Mouse (Mus musculus) gastrocnemius, postnatal 4 days (tissue): ENCODE data around the gene Col4a2. TPM values are rescaled to one million over a fixed set of nuclear protein-coding genes. Genes with fewer than 3 reads are reported as not detected.

Experiments used
- DNase-seq, 2 experiments: peaks; one replicate each; pipeline ENCODE4 v3.0.0; 2021 to 2022; ENCODE audit warnings: low spot score in 2 of 2, mixed read lengths in 2 of 2
- total RNA-seq, 2 experiments: library from RNA; stranded (reverse); gene quantifications; 2 replicates each; pipeline ENCODE4 v1.2.3; 2021

The Col4a2 gene
- total RNA-seq, 2 experiments from 2014 or later, result 480 to 481 TPM

DNA sequence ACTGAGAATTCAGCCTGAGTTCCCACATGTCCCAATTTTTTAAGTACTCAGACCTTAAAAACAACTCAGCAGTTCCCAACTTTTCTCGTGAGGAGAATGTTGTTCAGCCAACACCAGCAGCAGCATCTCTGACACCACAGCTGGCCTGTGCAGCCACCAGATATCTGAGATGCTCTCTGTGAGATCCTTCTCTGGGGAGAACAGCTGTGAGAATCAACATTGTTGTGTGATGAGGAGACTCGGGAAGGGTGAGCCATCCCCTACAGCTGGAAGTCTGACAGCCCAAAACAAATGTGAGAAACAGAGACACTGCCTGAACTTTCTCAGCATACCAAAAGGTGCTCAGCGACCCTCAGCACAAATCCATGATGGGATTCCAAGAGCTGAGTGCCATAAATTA is 20.0 kb upstream of the Col4a2 start:
- no peak for DNase-seq

DNA sequence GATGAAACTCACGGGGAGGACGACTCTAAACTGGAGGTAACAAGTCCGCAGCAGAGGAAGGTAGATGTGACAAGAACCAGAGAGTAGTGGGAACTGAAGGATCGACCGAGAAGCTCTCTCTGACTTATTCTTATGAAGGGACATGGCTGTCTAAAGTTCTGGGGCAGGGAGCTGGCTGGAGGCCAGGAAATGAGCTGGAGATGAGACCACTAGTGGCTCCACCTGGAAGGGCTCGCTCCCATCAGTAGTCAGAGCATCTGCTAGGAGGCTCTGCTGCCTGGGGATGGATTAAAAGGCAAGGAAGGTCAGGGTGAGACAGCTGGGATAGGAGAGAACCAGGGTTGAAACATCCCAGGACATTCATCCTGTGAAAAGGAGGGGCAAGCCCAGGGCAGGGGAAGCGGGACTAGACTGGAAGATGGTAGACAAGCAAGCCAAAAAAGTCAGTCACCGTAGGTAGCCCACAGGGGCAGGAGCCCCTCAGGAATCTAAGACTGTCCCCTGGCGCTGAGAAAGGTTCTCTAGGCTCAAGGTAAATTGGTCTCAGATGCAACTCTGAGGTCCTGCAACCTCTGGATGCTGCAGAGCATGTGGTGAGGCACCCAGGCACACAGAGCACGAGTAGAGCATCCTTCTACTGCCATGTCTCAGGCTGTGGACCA is 16.2 kb upstream of the Col4a2 start:
- DNase-seq, result no peak

DNA sequence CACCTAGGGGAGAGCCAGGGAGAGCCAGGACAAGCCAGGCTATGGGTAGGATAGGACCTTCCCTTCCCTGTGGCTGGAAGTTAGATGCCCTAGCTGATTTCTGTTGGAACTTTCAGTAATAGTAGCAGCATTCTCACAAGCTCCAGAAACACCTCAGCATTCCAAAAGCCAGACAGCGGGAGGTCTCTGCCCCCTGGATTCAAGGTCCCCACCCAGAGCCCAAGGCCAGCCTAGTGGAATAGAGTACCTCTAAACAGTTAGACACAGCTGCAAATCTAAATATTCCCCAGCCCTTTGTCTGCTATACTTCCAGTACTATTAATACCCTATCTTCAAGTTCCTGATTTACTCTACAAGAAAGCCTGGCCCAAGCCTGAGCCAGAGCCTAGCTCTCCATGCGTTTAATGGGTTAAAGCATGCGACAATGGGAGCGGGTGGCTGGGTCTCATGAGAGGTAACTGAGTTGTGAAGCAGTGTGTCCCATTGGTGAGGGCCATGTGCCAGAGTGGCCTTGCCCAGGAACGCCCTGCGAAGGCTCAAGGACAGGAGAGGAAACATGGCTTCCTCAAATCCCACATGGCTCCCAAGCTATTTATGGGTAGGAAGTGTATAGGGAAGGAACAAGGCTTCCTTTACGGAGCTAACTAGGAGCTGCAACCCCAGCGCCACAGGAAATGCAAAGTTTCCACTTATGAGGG is 15.3 kb upstream of the Col4a2 start:
- no peak for DNase-seq

DNA sequence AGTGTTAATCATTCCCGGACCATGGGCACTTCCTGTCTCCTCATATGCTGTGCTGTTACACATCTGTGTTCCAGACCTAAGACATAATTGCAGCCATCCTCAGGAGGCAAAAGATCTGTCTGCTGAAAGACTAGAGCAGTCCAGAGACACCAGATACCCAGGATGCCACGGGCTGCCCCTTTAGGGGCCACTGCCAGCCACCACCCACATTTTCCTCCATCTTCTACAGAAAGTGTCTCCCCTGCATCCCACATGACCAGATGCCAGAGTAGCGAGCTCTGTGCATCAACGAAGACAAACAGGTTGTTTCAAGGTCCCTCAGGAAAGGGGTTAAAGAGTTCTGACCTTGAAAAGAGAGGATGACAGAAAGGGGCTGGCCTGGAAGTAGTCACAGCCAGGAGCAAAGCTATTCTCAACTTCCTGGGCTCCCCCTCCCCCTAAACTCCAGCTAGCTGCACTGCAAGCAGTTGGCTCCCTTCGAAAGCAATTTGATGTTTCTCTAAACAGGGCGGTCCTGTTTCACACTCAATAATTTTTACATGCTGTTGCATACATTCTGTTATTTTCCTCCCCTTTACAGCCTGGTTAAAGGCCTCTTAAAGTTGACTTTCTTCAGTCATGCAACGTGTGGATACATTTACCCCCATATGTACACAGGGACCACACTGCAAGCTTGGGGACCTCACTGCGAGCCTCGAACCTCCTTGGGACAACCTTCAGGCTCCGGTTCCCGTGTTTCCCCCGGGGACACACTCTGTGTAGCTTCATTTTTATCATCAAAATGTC is 13.9 kb upstream of the Col4a2 start:
- DNase-seq, result no peak

DNA sequence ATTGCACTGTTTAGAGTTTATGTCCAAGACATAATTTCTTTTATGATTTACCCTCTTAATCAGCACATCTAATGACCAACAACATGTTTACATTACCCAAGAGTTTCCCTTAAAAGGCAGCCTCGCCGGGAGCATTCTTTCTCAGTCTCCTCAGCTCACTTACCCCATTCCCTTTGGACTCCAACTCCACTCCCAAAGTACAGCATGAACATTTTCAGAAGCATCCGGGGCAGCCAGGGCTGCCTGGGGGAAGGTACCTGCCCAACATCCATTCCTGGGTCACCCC is 13.3 kb upstream of the Col4a2 start:
- no peak for DNase-seq

DNA sequence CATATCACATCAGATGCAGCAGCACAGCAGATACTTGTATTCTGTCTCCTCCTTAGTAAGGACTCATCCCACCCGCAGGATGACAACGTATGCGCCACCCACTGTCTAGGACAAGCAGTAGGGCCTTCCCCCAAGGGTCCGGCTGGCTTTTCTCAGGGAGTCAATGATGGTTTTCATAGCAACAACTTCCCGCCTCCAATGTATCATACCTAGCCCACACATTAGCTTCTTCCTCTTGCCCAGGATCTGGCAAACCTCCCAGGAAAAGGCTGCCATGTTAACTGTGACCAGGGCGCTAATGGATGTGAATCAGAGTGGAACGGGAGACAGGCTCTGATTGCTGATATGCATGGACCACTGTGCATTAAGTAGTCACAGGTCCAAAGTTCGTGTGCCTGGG is 12.2 kb upstream of the Col4a2 start:
- no peak for DNase-seq

DNA sequence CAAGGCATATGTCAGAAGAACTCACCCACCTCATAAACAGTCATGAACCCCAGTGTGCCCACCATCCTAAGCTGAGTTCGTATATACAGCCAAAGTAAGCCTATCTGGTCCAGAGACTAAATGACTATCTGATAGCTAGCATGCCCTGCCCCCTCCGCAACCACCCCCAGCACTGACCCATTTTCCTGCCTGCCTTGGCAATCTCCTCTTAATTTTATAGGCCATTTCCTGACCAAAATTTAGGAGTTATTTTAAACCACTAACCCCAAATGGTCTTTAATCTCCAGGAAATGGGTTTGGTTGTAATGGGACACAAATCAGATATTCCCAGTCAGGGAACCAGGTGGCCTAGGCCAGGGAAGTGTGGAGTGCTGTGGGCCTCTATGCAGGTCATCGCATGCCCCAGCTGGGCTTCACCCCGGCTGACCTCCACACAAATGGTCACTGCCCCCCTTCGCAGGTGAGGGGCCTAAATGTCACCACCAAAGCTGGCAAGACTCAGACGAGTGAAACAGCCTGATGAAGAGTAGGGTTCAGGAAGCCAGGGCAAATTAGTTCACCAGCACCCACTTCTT is 8.5 kb upstream of the Col4a2 start:
- DNase-seq, result no peak

DNA sequence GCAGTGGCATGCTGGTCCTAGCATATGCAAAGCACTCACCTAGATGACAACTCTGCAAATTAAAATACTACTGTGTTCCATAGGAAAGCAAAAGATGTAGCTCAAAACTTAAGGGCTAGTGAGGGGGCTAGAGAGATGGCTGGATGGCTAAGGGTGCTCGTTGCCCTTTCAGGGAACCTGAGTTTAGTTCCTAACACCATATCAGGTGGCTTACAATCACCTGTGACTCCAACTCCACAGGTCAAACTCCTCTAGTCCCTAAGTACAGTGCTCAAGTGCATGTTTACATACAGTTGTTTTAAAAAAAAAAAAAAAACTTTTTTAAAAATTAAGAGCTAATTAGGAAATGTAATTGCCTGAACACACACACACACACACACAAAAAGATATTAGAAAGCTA is 7.1 kb upstream of the Col4a2 start:
- DNase-seq, result no peak

DNA sequence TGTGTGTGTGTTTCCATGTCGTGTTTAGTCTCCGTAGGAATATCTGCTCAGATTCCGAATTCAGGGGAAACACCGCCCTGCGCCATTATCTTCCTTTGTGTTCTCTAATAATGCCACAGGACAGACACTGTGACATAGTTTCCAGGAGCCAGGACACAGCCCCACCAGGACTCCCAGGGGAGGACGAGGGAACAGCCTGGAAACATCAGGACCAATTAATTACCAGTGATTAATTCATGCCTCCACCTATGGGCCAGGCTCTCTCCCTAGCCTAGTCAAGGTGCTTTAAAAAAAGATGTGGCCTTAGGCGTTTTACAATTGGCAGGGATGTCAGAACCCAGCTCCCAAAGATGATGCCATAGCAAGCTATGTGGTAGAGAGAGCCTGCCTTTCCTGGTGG is 5.2 kb upstream of the Col4a2 start:
- DNase-seq, result no peak

DNA sequence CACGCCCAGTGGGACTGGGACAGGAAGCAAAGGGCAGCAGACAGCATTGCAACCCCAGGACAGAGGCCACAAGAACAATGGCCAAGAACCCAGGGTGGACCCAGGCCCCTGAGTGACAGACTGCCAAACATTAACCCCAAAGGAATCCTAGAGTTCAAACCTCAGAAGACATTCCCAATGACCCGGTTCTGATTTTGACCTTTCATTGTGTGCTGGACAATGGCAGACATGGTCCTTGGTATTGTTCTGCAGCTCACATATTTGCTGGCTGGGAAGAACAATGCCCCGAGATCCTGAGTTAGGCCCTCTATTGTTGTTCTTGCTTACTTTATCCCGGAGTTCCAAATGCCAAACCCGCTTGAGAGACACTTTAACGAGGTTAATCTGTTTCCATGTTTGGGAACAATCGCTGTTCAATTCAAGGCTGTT is 4.0 kb upstream of the Col4a2 start:
- no peak for DNase-seq

DNA sequence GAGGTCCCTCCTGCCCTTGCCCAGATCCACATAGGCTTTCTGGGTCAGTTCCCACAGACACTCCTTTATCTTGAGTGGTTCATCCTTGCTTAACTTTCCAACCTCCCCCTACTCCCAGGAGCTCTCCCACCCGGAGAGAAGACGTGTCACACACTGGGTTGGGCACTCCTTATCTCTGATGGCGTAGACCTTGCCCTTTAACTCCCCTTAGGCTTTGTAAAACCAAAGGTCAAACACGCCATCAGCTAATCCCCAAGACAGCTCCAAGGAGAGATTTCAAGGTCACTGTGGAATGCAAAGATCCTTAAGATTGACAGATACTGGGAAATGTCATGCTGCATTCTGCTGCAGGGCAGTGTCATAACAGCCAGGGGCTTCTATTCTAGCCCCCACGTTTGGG is 3.4 kb upstream of the Col4a2 start:
- no peak for DNase-seq

DNA sequence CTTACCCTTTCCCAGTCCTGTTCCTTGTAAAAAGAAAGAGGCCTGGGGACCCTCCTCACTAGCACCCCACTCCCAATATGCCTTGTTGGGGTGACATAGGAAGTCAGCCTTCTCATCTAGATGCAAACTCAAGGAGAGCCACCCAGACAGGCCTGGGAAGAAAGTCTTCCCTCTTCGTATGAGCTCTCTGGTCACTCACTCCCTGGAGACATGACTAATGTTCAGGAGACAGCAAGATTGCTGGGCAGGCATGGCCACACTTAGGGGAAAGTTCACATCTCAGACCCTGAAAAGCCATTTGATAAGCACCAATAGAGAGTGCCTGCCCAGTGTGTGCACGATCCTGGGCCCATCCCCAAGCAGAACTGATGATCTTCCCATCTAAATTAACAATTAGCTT is 2.6 kb upstream of the Col4a2 start:
- DNase-seq, result no peak

DNA sequence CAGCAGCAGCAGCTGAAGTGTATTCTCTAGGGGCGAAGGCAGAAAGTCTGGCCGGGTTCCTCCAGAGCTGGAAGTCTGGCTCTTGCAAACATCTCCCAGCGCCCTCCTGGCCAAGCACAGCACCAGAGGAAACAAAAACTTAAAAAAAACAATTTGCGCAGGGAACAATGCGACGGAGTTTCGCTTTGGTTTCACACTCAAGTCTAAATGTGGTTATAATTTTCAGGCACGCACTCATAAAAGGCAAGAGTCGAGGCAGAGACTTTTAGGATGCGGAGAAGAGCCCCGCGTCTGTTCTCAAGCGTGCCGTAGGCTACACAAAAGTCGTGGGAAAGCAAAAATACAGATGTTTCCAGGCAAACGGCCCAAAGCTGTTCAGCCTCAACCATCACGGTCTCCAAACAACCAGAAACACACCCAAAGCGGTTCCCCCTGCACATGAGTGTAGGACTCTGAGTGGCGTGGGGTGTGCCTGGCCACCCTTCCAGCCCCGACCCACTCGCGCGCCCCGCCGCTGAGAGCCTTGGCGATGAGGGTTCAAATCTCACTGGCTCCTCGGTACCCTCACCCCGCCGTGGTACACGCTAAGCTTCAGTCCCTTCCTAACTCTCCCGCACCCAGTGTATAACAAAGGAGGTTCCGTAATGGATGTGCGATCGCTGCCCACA is 790 bp upstream of the Col4a2 start:
- DNase-seq, result peak in 1 of 2 experiments; percentile 69

DNA sequence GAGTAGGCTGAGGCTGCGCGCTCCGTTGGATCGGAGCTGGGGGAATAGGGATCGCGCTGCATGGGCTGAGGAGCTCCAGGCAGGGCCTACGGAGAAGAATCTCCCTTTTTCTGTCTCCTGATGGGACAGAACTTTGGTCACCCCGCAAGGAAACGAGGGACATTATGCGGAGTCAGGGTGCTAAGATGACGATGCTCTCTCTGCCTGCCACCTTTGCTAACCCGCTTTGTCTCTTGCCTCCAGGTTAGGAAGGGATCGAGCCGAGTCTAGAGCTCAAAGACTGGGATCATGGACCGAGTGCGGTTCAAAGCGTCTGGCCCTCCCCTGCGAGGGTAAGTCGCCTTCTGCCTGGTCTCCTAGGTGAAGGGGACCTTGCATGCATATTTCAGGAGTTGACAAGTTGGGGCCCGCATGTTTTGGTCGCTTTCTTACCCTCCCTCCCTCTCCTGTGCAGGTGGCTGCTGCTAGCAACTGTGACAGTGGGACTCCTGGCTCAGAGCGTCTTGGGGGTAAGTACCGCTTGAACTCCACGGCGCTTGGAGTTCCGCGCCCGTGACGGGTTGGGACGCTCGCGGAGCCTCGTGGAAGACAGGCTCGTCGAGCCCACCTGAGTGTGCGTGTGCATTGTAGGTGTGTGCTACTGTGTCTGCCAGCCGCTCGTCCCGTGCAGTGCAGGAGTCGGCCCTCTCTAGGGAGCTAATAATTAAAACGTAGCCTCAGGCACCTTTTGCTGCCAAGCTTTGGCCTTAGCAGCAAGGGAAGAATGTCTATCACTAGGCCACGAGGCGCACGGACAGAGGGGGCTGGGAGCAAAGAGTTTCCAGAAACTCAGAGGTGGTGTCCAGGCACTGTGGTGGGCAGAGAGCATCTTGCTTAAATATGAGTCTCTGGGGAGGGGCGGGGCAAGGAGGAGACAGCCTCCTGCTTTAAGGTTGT is 839 bp downstream of the Col4a2 start:
- peak in 1 of 2 experiments; percentile 42 for DNase-seq

DNA sequence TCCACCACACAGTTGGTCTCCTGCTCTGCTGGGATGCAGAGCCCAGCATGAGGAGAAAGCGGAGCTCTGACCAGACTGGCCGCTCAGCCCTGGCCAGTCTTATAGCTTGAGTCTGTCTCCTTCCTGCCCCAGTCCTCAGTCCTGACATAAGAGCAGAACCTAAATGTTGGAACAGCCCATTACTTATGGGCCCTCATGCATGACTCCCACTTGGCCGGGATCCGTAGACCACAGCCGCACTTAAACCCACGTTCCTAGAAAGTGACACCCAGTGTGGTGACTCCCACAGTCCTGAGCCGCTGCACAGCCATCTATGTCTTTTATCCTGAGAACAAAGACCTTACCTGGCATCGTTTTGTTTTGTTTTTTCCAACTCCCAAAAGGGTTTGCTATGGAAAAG is 2.0 kb downstream of the Col4a2 start:
- DNase-seq, result no peak

DNA sequence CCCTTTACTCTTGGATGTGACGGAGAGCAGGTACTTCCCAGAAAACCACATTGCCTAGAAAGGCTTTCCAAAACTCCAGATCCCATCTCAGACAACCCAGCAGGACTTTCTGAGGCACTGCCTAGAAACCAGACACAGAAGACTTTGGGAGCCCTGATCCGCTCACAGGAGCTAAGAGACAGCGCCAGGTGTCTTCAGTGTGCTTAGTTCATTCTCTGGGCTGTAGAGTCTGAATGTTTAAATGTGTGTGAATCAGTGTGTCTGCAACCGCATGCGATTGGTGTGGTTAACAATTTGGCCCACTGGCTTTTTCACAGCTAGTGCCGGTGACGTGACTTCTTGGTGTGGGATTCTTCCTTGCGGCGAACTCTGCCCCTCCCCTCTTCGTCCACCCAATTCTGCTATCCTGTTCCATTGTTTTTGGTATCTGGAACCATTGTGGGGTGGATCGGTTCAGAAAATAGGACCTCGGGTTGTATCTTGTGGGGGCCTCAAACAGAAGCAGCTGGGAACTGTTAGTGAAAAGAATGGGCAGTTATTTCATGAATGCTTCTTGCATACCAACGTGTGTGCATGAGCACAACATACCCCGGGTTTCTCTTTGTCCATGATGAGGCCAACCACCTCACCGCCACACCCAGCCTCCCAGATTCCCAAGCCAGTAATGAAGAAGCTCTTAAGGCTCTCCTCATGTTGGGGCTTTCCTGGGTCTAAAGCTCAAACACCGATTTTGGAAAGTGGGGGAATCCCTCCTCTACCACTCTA is 2.8 kb downstream of the Col4a2 start:
- DNase-seq, result no peak

DNA sequence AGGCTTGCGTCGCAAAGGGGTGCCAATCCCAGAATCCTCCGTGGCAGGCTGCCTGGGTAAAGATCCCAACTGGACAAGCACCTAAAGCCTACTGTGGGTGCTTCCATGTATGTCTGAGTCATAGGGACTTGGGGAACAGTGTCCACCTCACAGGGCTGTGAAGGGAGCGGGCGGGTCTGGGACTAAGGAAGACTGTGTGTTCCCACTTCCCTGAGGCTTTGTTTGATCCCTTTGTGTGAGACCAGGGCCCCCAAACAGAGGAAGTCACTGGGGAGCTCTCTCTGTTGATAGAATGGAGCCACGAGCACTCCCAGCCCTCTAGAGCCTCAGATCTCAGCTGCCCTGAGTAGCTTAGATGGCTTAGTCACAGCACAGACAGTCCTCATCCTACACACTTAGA is 3.5 kb downstream of the Col4a2 start:
- DNase-seq, result no peak

DNA sequence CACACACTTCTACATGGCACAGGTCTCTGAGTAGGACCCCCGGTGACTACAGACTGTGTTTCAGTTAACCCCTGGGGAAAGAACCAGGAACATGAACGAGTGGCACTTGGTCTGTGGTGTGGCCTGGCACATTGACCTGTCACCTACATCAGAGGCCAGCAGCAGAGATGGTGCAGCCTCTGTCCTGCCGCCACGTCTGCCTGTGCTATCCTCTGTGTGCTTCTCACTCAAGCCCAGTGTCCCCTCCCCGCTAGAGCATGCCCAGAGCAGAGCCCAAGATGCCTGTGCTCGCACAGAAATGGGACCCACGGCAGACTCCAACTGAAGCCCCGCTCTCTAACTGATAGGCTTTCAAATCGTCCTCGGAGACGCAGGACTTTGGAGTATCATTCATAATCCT is 6.8 kb downstream of the Col4a2 start:
- no peak for DNase-seq

DNA sequence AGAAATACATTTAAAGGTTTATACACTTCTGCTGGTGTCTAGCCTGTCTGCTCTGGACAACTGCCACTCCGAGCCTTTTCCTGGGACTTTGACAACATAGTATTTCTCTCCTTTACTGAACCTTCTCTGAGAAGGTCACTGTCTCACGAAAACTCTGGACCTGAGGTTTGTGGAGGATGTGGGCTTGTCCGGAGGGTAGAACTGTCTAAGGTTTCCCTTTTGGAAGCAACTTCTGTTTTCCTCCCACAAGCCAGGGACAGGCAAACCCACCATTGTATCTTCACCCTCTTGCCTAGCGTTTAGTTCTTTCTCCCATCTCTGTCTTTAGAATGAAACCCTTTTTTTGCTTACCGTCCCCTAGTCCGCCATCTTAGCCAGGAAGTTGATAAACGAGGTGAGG is 9.2 kb downstream of the Col4a2 start:
- DNase-seq, result no peak
